Mouse (Mus musculus): ENCODE results near the gene Cyb5rl.

The Cyb5rl gene

GRCm38 (mm10) chr4:107066252-107067124, at the start of gene Cyb5rl, which contains the start of gene Mrpl37:
Gene Cyb5rl (plus strand): TSS chr4:107066988.
Gene Mrpl37 (minus strand): TSS chr4:107066868.
- peak; percentile 96 for DNase-seq

GRCm38 (mm10) chr4:107017257-107017656, 49.5 kb upstream of the Cyb5rl start:
- DNase-seq = no peak

GRCm38 (mm10) chr4:107018521-107018920, 48.3 kb upstream of the Cyb5rl start:
- DNase-seq = no peak

- DNase-seq = peak; percentile 39
These were observed 47.8 kb upstream of the Cyb5rl start for GRCm38 (mm10) chr4:107019027-107019426.

- DNase-seq = no peak
These were observed 46.3 kb upstream of the Cyb5rl start for GRCm38 (mm10) chr4:107020287-107021000.

GRCm38 (mm10) chr4:107021464-107021863, 45.3 kb upstream of the Cyb5rl start:
- DNase-seq = no peak

GRCm38 (mm10) chr4:107024899-107025298, 41.9 kb upstream of the Cyb5rl start:
- DNase-seq = no peak

- no peak for DNase-seq
These were observed 41.4 kb upstream of the Cyb5rl start for GRCm38 (mm10) chr4:107025369-107025768.

- no peak for DNase-seq
These were observed 40.3 kb upstream of the Cyb5rl start for GRCm38 (mm10) chr4:107026451-107026850.

GRCm38 (mm10) chr4:107035689-107036088, 31.1 kb upstream of the Cyb5rl start:
- no peak for DNase-seq

GRCm38 (mm10) chr4:107036985-107037384, 29.8 kb upstream of the Cyb5rl start:
- no peak for DNase-seq

GRCm38 (mm10) chr4:107038303-107038702, 28.5 kb upstream of the Cyb5rl start:
- DNase-seq = no peak

GRCm38 (mm10) chr4:107039270-107039669, 27.5 kb upstream of the Cyb5rl start:
- no peak for DNase-seq

- no peak for DNase-seq
These were observed 24.5 kb upstream of the Cyb5rl start for GRCm38 (mm10) chr4:107042304-107042703.

- no peak for DNase-seq
These were observed 21.6 kb upstream of the Cyb5rl start for GRCm38 (mm10) chr4:107045188-107045587.

GRCm38 (mm10) chr4:107047806-107048205, 19.0 kb upstream of the Cyb5rl start:
- no peak for DNase-seq

- DNase-seq = peak; percentile 63
These were observed 18.1 kb upstream of the Cyb5rl start for GRCm38 (mm10) chr4:107048568-107049162.

- DNase-seq = no peak
These were observed 14.9 kb upstream of the Cyb5rl start for GRCm38 (mm10) chr4:107051889-107052288.

GRCm38 (mm10) chr4:107052962-107053553, 13.7 kb upstream of the Cyb5rl start:
- DNase-seq = no peak

GRCm38 (mm10) chr4:107056088-107056487, 10.7 kb upstream of the Cyb5rl start:
- no peak for DNase-seq

GRCm38 (mm10) chr4:107058346-107058745, 8.4 kb upstream of the Cyb5rl start:
- DNase-seq = no peak

GRCm38 (mm10) chr4:107058781-107059180, 8.0 kb upstream of the Cyb5rl start:
- peak; percentile 26 for DNase-seq

- DNase-seq = no peak
These were observed 5.2 kb upstream of the Cyb5rl start for GRCm38 (mm10) chr4:107061560-107061959.

Data from lung, postnatal 14 days (tissue).